Mouse (Mus musculus) midbrain, embryonic 14.5 days (tissue): ENCODE measurements around the gene Mettl21a. TPM values are rescaled to one million over a fixed set of nuclear protein-coding genes. Genes with fewer than 3 reads are reported as not detected.
"Not testable (repeated sequence)": the region's sequence is repeated elsewhere in the genome, so short reads cannot be mapped to it uniquely, and the experiment has no call there.

ENCODE experiments used
- ATAC-seq: fragments of 200-750 bp; cut with Nextera tagmentation; 2 replicates; pipeline ENCODE4 v1.8.0; 2017; ENCODE audit warnings: moderate number of reproducible peaks, moderate library complexity; ENCODE audit not compliant: low FRiP score, low TSS enrichment
- DNase-seq: peaks from one replicate; pipeline ENCODE4 v3.0.0-alpha.2; 2015
- H3K27ac ChIP-seq: fragments of 300-500 bp; sonication (generic); replicated peaks from 2 replicates; pipeline ENCODE4 v1.5.1; 2014; ENCODE audit warnings: mild to moderate bottlenecking, low read depth, low read length, moderate library complexity
- H3K27me3 ChIP-seq: fragments of 300-500 bp; sonication (generic); 2 replicates; pipeline ENCODE4 v1.6.1; 2014; ENCODE audit warnings: low read length, control low read depth, mixed read lengths; ENCODE audit not compliant: control insufficient read depth, insufficient read depth
- H3K36me3 ChIP-seq: fragments of 300-500 bp; sonication (generic); 2 replicates; pipeline ENCODE4 v1.6.1; 2014; ENCODE audit warnings: low read length, control low read depth; ENCODE audit not compliant: control insufficient read depth, insufficient read depth
- H3K4me1 ChIP-seq: fragments of 300-500 bp; sonication (generic); 2 replicates; pipeline ENCODE4 v1.6.1; 2014; ENCODE audit warnings: mild to moderate bottlenecking, antibody characterized with exemption, low read length, control low read depth; ENCODE audit not compliant: control insufficient read depth, insufficient read depth
- H3K4me2 ChIP-seq: fragments of 300-500 bp; sonication (generic); 2 replicates; pipeline ENCODE4 v1.6.1; 2014; ENCODE audit warnings: mild to moderate bottlenecking, low read length, moderate library complexity
- H3K4me3 ChIP-seq: fragments of 300-500 bp; sonication (generic); replicated peaks from 2 replicates; pipeline ENCODE4 v1.5.1; 2014; ENCODE audit warnings: low read depth, low read length
- H3K9ac ChIP-seq: fragments of 300-500 bp; sonication (generic); replicated peaks from 2 replicates; pipeline ENCODE4 v1.6.1; 2014; ENCODE audit warnings: mild to moderate bottlenecking, low read length, moderate library complexity
- H3K9me3 ChIP-seq: fragments of 300-500 bp; sonication (generic); 2 replicates; pipeline ENCODE4 v1.6.1; 2016; ENCODE audit warnings: low read length, control low read depth, mixed read lengths; ENCODE audit not compliant: control insufficient read depth
- WGBS: fragments of 180-500 bp; shearing (Covaris S2); extraction: QIAGEN DNeasy Blood & Tissue Kit; methylation state at CpG from one replicate; pipeline ENCODE4 v1.1.7; 2014; 5-methylcytosine and 5-hydroxymethylcytosine counted together
- polyA plus RNA-seq: library from polyadenylated mRNA; unstranded; fragments of >200 nt; fragmentation: Nextera tagmentation; extraction: Ambion mirVana; gene quantifications from 2 replicates; pipeline ENCODE4 v1.2.1, GENCODE M21; 2014

Mettl21a gene
- polyA plus RNA-seq, 1 experiment from 2014 or later: 19.8 TPM

GRCm38 (mm10) chr1:64601242-64601842 lies 15.7 kb downstream of the Mettl21a start:
- 92% methylated on average over 6 of the region's 6 CpGs for WGBS
- no peak for ATAC-seq
- DNase-seq: no peak
- no peak overlapping the region for H3K9ac ChIP-seq
- H3K27me3 ChIP-seq: no peaks in the 10 kb centered on the region
- H3K36me3 ChIP-seq: peaks cover 33% of the 10 kb centered on the region
- H3K4me1 ChIP-seq: no peaks in the 10 kb centered on the region
- H3K4me2 ChIP-seq: no peak overlapping the region
- H3K4me3 ChIP-seq: no peak overlapping the region
- H3K9me3 ChIP-seq: no peaks in the 10 kb centered on the region
- no peak overlapping the region for H3K27ac ChIP-seq

- Histone ChIP-seq H3K4me3 (no peak overlapping the region), H3K27me3 (no peaks in the 10 kb centered on the region), H3K9me3 (no peaks in the 10 kb centered on the region), H3K4me2 (no peak overlapping the region), H3K9ac (no peak overlapping the region), H3K36me3 (peaks cover 28% of the 10 kb centered on the region), H3K4me1 (no peaks in the 10 kb centered on the region), H3K27ac (no peak overlapping the region)
- WGBS: 90% methylated on average over 7 of the region's 7 CpGs
- DNase-seq (no peak), ATAC-seq (no peak)
Observed at GRCm38 (mm10) chr1:64600413-64601077, 16.5 kb downstream of the Mettl21a start.

- H3K27me3 ChIP-seq: no peaks in the 10 kb centered on the region
- 70% methylated on average over 5 of the region's 5 CpGs for WGBS
- no peaks in the 10 kb centered on the region for H3K9me3 ChIP-seq
- no peaks in the 10 kb centered on the region for H3K4me1 ChIP-seq
- H3K4me2 ChIP-seq: no peak overlapping the region
- no peak for DNase-seq
- no peak overlapping the region for H3K27ac ChIP-seq
- no peak overlapping the region for H3K4me3 ChIP-seq
- no peak for ATAC-seq
- H3K9ac ChIP-seq: no peak overlapping the region
- peaks cover 28% of the 10 kb centered on the region for H3K36me3 ChIP-seq
Observed at GRCm38 (mm10) chr1:64598926-64599325, 18.1 kb downstream of the Mettl21a start.

- Histone ChIP-seq H3K4me2 (no peak overlapping the region), H3K4me1 (no peaks in the 10 kb centered on the region), H3K27me3 (no peaks in the 10 kb centered on the region), H3K36me3 (peaks cover 51% of the 10 kb centered on the region), H3K9me3 (no peaks in the 10 kb centered on the region), H3K27ac (no peak overlapping the region), H3K9ac (no peak overlapping the region), H3K4me3 (no peak overlapping the region)
- DNase-seq (no peak), ATAC-seq (no peak)
- WGBS: 93% methylated on average over 3 of the region's 3 CpGs
Observed at GRCm38 (mm10) chr1:64578801-64579200, 38.2 kb downstream of the Mettl21a start.

GRCm38 (mm10) chr1:64577911-64578310 lies 39.1 kb downstream of the Mettl21a start:
- peaks cover 53% of the 10 kb centered on the region for H3K36me3 ChIP-seq
- not testable (repeated sequence) for DNase-seq, ATAC-seq, H3K9me3 ChIP-seq, H3K9ac ChIP-seq, H3K27ac ChIP-seq, H3K4me1 ChIP-seq, H3K27me3 ChIP-seq, H3K4me2 ChIP-seq, H3K4me3 ChIP-seq
- WGBS: 54% methylated on average over 9 of the region's 9 CpGs

GRCm38 (mm10) chr1:64576732-64577131 lies 40.3 kb downstream of the Mettl21a start:
- Histone ChIP-seq H3K27ac (no peak overlapping the region), H3K27me3 (no peaks in the 10 kb centered on the region), H3K4me1 (no peaks in the 10 kb centered on the region), H3K36me3 (peaks cover 50% of the 10 kb centered on the region), H3K9me3 (no peaks in the 10 kb centered on the region), H3K9ac (no peak overlapping the region), H3K4me2 (no peak overlapping the region), H3K4me3 (no peak overlapping the region)
- ATAC-seq (no peak), DNase-seq (no peak)
- WGBS: 65% methylated on average over 2 of the region's 2 CpGs

- no peaks in the 10 kb centered on the region for H3K4me1 ChIP-seq
- DNase-seq (no peak), ATAC-seq (no peak)
- no peak overlapping the region for H3K4me2 ChIP-seq
- peaks cover 46% of the 10 kb centered on the region for H3K36me3 ChIP-seq
- no peak overlapping the region for H3K4me3 ChIP-seq
- H3K9me3 ChIP-seq: no peaks in the 10 kb centered on the region
- H3K27me3 ChIP-seq: no peaks in the 10 kb centered on the region
- H3K9ac ChIP-seq: no peak overlapping the region
- 86% methylated on average over 7 of the region's 7 CpGs for WGBS
- no peak overlapping the region for H3K27ac ChIP-seq
Observed at GRCm38 (mm10) chr1:64576022-64576421, 41.0 kb downstream of the Mettl21a start.

- Histone ChIP-seq H3K27me3 (no peaks in the 10 kb centered on the region), H3K4me1 (no peaks in the 10 kb centered on the region), H3K36me3 (peaks cover 44% of the 10 kb centered on the region), H3K4me3 (no peak overlapping the region), H3K27ac (no peak overlapping the region), H3K9ac (no peak overlapping the region), H3K9me3 (no peaks in the 10 kb centered on the region), H3K4me2 (no peak overlapping the region)
- no peak for DNase-seq
- ATAC-seq: no peak
Observed at GRCm38 (mm10) chr1:64568206-64568605, 48.8 kb downstream of the Mettl21a start.

GRCm38 (mm10) chr1:64560105-64560504 lies 56.9 kb downstream of the Mettl21a start:
- Histone ChIP-seq H3K4me3 (no peak overlapping the region), H3K9me3 (no peaks in the 10 kb centered on the region), H3K4me2 (no peak overlapping the region), H3K9ac (no peak overlapping the region), H3K27me3 (no peaks in the 10 kb centered on the region), H3K4me1 (no peaks in the 10 kb centered on the region), H3K27ac (no peak overlapping the region), H3K36me3 (peaks cover 33% of the 10 kb centered on the region)
- ATAC-seq (no peak), DNase-seq (no peak)
- 95% methylated on average over 3 of the region's 3 CpGs for WGBS
